Comparison of ENCODE assay signal across 9 mouse cellular contexts in the genomic region with DNA sequence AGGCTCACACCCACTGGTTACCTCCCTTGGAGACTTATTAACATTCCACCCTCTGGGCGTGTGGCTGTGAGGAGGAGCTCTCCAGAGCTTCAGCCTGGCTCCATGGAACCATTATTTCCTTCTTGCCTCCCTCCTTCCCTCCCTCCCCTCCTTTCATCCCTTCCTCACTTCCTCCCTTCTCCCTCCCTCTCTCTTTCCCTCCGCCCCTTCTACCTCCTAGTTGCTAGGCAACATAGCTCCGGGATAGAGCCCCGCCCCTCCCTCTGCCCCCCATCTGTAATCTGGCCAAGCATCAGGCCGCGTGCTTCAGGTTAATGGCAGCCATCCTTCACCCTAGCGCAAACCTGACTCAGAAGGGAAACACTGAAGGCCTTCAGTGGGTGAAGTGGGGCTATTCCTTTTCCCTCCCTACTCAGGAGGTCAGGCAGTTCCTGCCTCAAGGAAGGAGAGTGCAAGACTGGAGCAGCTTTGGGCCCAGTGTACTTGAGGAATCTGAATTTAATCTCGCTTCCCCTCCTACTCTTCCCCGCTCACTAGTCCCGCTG. TPM values are rescaled to one million over a fixed set of nuclear protein-coding genes. Genes with fewer than 3 reads are reported as not detected.
DNase-seq lines count a peak whose midpoint lies in the region; ATAC-seq and TF ChIP-seq lines count a peak whose summit lies in the region.
"Had no signal": no experiment of that assay in that cellular context is flagged by ENCODE, and none has a peak within 500 bp of the region (broad histone marks: within the 10 kb centered on the region; RNA-seq: fewer than 3 reads in every experiment).

No protein-coding gene starts in this region.

- TF ChIP-seq CTCF in brain, embryonic 14.5 days (IDR thresholded peaks at IDR 0.05; ENCODE audit: borderline replicate concordance, extremely low read depth, insufficient read depth, insufficient read length), result no peak
- TF ChIP-seq CTCF in embryonic fibroblast, embryonic 13.5 days (IDR thresholded peaks at IDR 0.05; ENCODE audit: borderline replicate concordance, insufficient read depth, low read length), result no peak

- no peak for TF ChIP-seq POLR2A in brain, embryonic 14.5 days (IDR thresholded peaks at IDR 0.05; ENCODE audit: borderline replicate concordance, extremely low read depth, insufficient read depth, insufficient read length, poor library complexity, severe bottlenecking)
- 0 out of 2 replicates have a peak, but pooled peaks have one; percentile 11 for TF ChIP-seq POLR2A in embryonic fibroblast, embryonic 13.5 days (IDR thresholded peaks at IDR 0.05; ENCODE audit: low read depth, low read length)

- H3K27ac ChIP-seq in embryonic fibroblast, embryonic 13.5 days (ENCODE audit: insufficient read depth, low read length), result peak overlapping the region; percentile 90
- H3K27ac ChIP-seq in hindbrain, embryonic 16.5 days (ENCODE audit: low read depth, low read length), result 0 out of 2 replicates have a peak overlapping the region, but pooled peaks have one; percentile 51
- peak overlapping the region; percentile 65 for H3K27ac ChIP-seq in lung, embryonic 16.5 days (ENCODE audit: low read length)
- H3K27ac ChIP-seq: macrophage had no signal

- no peak overlapping the region for H3K4me3 ChIP-seq in embryonic fibroblast, embryonic 13.5 days (ENCODE audit: insufficient read depth, low read length)
- H3K4me3 ChIP-seq in hindbrain, embryonic 16.5 days (ENCODE audit: low read length), result no peak overlapping the region
- no peak overlapping the region for H3K4me3 ChIP-seq in lung, embryonic 16.5 days (ENCODE audit: low read length)

- peak; percentile 80 for DNase-seq in brain, embryonic 14.5 days (ENCODE audit: low read depth)
- peak; percentile 15 for DNase-seq in yolk sac, embryonic 10.5 days (ENCODE audit: low spot score)
- no peak for DNase-seq in layer of hippocampus, adult 9-10 months (ENCODE audit: low spot score)
- DNase-seq in urinary bladder, adult 18-20 months (ENCODE audit: low spot score in 2 of 2), result no peak
- DNase-seq in cerebellum, adult 11 months, result no peak

- WGBS in hindbrain, embryonic 16.5 days, result 17% methylated on average over 10 of the region's 10 CpGs
- 20% methylated on average over 10 of the region's 10 CpGs for WGBS in lung, embryonic 16.5 days

- H3K4me1 ChIP-seq in embryonic fibroblast, embryonic 13.5 days (ENCODE audit: control insufficient read depth, insufficient read depth, low read length), result peaks cover 22% of the 10 kb centered on the region
- peaks cover 10% of the 10 kb centered on the region for H3K4me1 ChIP-seq in hindbrain, embryonic 16.5 days (ENCODE audit: control insufficient read depth, insufficient read depth, low read depth, low read length)
- peaks cover 26% of the 10 kb centered on the region for H3K4me1 ChIP-seq in lung, embryonic 16.5 days (replicated peaks; ENCODE audit: control insufficient read depth, insufficient read depth, low read length)

- no peaks in the 10 kb centered on the region for H3K9me3 ChIP-seq in hindbrain, embryonic 16.5 days (ENCODE audit: control insufficient read depth, low read length)
- H3K9me3 ChIP-seq in lung, embryonic 16.5 days (ENCODE audit: control insufficient read depth, low read length), result no peaks in the 10 kb centered on the region

- H3K9ac ChIP-seq in hindbrain, embryonic 16.5 days (ENCODE audit: low read depth, low read length), result no peak overlapping the region
- no peak overlapping the region for H3K9ac ChIP-seq in lung, embryonic 16.5 days (ENCODE audit: low read length)

- no peaks in the 10 kb centered on the region for H3K27me3 ChIP-seq in hindbrain, embryonic 16.5 days (replicated peaks; ENCODE audit: control insufficient read depth, insufficient read depth, low read length)
- no peaks in the 10 kb centered on the region for H3K27me3 ChIP-seq in lung, embryonic 16.5 days (ENCODE audit: control insufficient read depth, insufficient read depth, low read depth, low read length)

- H3K4me2 ChIP-seq in hindbrain, embryonic 16.5 days (ENCODE audit: low read length), result no peak overlapping the region; the same call in 1 of the 2 replicates
- no peak overlapping the region for H3K4me2 ChIP-seq in lung, embryonic 16.5 days (ENCODE audit: low read depth, low read length)

- H3K36me3 ChIP-seq in hindbrain, embryonic 16.5 days (ENCODE audit: control insufficient read depth, insufficient read depth, low read length), result no peaks in the 10 kb centered on the region
- no peaks in the 10 kb centered on the region for H3K36me3 ChIP-seq in lung, embryonic 16.5 days (ENCODE audit: control insufficient read depth, insufficient read depth, low read length)

- ATAC-seq in hindbrain, embryonic 16.5 days, result peak; percentile 56; the same call in 1 of the 2 replicates
- peak; percentile 66 for ATAC-seq in lung, embryonic 16.5 days (ENCODE audit: low read depth)

RNA-seq across cellular contexts. Expression of a gene that starts 22.6 kb away (rescaled TPM):
- polyA plus RNA-seq in brain, embryonic 14.5 days (2012; rRNA removed), result 0.08 TPM in 1 of 2 replicates, not detected in the other
- polyA plus RNA-seq in embryonic fibroblast, embryonic 13.5 days (2011; ENCODE audit: insufficient read length, low read depth, missing spikeins), result 1.1 and 4.3 TPM in 2 replicates
- polyA plus RNA-seq in hindbrain, embryonic 16.5 days (2015; fragmentation: Nextera tagmentation; extraction: Ambion mirVana), result not detected in 2 replicates
- polyA plus RNA-seq in lung, embryonic 16.5 days (2015; fragmentation: Nextera tagmentation; extraction: Ambion mirVana), result 0.15 and 0.49 TPM in 2 replicates
- polyA plus RNA-seq: macrophage had no signal

RNA-seq across cellular contexts. Expression of a gene that starts 29.5 kb away (rescaled TPM):
- polyA plus RNA-seq in brain, embryonic 14.5 days (2012; rRNA removed), result 27.0 and 43.6 TPM in 2 replicates
- 952 and 959 TPM in 2 replicates for polyA plus RNA-seq in embryonic fibroblast, embryonic 13.5 days (2011; ENCODE audit: insufficient read length, low read depth, missing spikeins)
- polyA plus RNA-seq in hindbrain, embryonic 16.5 days (2015; fragmentation: Nextera tagmentation; extraction: Ambion mirVana), result 9.9 and 13.0 TPM in 2 replicates
- polyA plus RNA-seq in lung, embryonic 16.5 days (2015; fragmentation: Nextera tagmentation; extraction: Ambion mirVana), result 114 TPM in 2 replicates

Comparison
In these comparisons a context has a peak if more than half of its experiments do, and no peak if none do; other contexts are left out.
1. DNase-seq: peak in brain, embryonic 14.5 days (single experiment) and yolk sac, embryonic 10.5 days (single experiment); none in layer of hippocampus, adult 9-10 months (single experiment), urinary bladder, adult 18-20 months (0 of 2) and cerebellum, adult 11 months (single experiment).
2. Peak in every context shown above with its lines, with median percentiles within 50 percentile points of each other: H3K27ac ChIP-seq.